Mouse (Mus musculus) gastrocnemius, postnatal 36 days (tissue): ENCODE measurements around the gene Rgs2. TPM values are rescaled to one million over a fixed set of nuclear protein-coding genes. Genes with fewer than 3 reads are reported as not detected.

Source experiments
- DNase-seq, 2 experiments: peaks; one replicate each; pipeline ENCODE4 v3.0.0; 2022
- intact Hi-C: fragments of 180-260 bp; cut with DNase I; formaldehyde crosslinking; loops from one replicate; pipeline ENCODE4 v1.15.1; 2025
- total RNA-seq, 2 experiments: library from RNA; stranded (reverse); gene quantifications; 2 replicates each; pipeline ENCODE4 v1.2.3; 2021

Rgs2 gene
- total RNA-seq, 2 experiments from 2014 or later, result 6.9 to 7.9 TPM

DNA sequence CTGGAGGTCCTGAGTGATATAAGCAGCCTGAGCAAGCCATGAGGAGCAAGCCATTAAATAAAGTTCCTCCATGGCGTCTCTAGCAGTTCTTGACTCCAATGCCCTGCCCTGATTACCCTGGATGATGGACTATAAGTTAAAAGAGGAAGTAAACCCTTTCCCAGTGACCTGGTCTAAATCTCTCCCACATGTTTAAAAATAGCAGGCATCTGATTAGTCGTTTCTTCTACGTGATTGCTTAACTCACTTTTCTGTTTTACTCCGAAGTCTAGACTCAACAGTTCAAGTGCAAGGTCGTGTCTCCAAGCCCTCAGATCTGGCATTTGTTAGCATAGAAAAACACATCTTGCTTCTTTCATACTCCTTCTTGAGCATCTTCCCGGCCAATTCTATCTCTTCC lies 15.2 kb downstream of the Rgs2 start:
- intact Hi-C loops, result no loop called here
- no peak for DNase-seq

DNA sequence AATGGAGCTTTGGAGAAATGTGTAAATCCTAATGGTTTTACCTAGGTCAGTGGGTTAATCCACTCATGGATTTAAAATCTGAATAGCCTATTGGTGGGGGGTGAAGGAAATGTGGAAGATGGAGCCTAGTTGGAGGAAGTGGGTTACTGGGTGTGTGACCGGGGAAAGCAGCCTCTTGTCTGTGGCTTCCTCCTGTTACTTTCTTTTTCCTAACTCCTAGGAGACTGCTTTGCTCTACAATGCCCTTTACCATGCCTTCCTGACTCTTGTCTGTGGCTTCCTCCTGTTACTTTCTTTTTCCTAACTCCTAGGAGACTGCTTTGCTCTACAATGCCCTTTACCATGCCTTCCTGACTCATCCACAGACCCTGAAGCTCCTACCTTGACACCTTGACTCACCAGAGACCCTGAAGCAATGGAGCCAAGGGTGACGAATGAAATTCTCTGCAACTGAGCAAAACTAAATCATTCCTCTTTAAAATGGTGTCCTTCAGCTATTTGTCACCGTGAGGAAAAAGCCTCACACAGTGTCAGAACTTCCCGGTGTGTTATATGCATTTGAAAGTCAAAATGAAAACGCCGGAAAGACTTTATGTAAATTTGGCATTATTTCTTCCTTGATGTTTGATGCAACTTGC lies 18.9 kb downstream of the Rgs2 start:
- DNase-seq, result no peak
- intact Hi-C loops, result no loop called here

DNA sequence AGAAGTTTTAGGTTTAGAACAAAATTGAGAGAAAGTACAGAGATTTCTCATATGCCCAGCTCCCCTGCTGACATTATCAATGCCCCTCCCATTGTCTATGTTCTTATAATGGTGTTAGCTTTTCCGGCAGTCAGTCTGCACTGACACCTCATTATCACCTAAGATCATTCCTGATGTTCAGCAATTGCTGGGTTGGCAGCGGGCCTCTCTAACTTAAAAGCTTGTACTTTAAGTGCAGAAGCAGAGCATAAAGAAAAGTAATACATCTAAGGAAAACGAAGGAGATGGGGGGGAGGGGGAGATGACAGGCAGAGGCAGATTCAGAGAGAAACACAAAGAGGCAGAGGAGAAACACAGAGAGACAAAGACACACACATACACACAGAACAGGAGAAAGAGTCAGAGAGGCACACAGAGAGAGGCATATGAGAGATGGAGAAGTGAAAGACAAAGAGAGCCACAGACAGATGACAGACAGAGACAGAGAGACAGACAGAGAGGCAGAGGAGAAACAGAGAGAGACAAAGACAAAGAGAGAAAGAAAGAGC lies 21.1 kb downstream of the Rgs2 start:
- intact Hi-C loops, result no loop called here
- no peak for DNase-seq

DNA sequence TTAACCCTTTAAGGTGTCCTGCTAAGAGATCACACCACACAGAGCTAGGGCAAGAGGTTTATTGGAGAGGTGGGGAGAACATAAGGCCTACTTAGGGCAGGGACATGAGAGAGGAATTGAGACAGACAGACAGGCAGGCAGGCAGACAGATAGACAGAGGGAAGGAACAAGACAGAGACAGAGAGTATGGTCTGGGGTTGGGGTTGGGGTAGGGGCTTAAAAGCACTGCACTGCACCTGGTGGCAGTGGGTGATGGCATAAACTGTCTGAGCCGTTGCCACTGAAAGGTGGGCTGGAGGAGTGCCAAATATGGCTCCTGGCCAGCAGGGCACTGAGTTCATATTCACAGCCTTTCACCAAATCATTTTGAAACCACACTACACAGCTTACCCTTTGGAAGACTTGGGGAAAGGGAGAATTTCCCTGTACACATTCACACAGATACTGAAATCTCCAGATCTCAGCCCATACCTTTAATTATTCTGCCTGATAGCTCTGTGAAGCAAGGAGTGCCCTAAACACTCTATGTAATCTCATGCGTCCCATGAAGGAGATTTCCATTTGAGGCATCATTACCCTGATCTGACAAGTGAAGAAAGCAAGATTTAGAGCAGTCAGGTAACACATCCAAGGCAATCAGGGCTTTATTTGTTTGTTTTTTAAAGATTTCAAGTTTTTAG lies 21.7 kb downstream of the Rgs2 start:
- no peak for DNase-seq
- intact Hi-C loops, result no loop called here

DNA sequence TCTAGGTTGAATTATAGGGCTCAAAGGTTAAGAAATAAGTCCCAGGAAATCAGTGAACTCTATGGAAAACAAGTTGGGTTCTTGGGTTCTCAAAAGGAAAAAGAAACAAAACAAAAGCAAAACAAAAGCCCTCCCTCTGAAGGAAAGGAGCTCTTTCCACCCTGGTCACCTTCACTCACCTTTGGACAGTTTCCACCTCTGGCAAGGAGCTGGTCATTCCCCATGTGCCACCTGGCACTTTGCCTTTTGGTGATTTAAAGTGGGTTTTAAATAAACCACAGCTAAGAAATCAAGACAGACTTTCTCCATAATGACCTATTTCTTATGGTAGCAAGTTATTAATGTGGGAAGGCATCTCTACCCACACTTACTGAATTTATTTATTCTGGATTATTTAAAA lies 23.1 kb downstream of the Rgs2 start:
- intact Hi-C loops, result no loop called here
- DNase-seq, result no peak

DNA sequence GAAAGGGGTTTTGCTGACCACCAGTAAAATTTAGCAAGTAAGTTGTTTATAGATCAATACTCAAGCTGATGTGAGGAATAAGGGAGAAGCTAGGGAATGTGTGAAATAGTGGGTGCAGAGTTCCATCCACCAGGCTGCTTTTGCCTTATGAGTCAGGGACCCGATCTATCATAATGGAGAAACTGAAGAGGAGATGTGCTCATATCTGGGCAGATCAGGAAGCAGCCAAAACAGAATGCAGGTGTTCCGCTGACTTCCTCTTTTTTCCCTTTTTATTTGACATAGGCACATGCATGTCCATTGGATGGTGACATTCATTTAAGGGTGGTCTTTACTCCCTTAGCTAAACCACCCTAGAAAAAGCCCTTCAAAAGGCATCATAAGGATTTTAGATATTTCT lies 29.3 kb downstream of the Rgs2 start:
- no peak for DNase-seq
- intact Hi-C loops, result no loop called here

DNA sequence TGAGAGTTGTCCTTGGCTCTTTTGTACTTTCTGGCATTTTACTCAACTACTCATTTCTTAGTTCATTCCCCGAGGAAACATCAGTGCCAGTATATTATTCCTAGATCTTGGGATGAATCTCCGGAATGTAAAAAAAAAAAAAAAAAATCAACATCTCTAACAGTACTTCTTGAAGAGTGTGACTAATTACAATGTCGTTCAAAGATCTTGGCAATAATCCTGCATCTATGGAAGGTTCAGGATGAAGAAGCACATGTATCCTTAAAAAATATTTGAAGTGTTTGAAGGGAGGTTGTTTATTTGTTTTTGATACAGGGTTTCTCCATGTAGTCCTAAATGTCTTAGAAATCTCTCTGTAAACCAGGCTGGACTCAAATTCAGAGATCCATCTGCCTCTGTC lies 41.7 kb downstream of the Rgs2 start:
- no peak for DNase-seq
- intact Hi-C loops, result no loop called here

DNA sequence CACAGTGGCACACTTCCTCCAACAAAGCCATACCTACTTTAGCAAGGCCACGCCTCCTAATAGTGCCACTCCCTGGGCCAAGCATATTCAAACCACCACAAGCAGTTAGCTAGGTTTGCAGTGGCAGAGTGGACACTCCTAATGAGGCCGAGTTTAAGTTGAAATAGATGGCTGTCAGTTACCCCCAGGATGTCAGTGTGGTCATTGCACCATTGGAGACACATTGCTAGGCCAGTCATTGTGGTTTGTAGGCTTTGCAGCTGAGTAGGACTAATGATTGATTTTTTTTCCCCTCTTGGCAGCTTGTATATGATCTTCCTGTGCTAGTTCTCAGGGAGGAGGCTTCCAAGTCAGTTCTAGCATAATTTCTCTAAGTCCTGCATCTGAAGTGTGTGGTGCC lies 43.6 kb downstream of the Rgs2 start:
- intact Hi-C loops, result no loop called here
- DNase-seq, result no peak

DNA sequence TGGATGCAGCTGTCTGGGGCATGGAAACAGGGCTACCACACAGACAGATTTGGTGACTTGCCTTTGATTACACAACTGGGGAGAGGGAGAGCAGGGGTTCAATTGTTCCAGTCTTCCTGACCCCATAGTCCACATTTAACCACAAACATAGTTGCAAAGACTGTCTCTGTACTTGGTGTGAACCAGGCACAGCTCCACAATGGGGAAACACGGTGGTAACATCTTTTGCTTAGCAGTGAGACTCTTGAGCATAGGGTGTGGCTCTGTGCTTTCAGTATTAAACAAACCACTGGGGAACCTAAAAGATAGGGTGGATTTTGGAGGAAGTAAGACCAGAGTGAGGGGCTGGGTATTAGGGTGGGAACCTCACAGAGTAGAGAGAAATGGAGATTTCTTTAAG lies 47.9 kb downstream of the Rgs2 start:
- DNase-seq, result no peak
- intact Hi-C loops, result no loop called here

DNA sequence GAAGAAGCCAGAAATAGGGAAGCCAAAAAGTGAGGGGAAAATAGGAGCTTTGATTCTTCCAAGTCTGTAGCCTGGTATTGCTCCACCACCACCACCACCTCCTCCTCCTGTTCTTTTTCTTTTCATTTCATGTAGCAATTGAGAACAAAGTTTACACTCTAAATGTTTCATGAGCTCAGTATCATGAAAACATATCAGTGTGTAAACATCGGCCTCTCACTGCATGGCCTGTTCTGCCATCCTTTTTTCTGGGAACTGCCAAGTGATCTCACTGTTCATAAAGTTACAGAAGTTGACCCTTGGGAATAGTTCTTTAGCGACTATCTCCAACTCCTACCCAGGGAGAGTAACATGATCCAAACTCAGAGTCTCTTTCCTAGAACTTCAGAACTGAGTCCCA lies 51.1 kb downstream of the Rgs2 start:
- intact Hi-C loops, result no loop called here
- DNase-seq, result no peak

Other genes starting within 250 kb of the Rgs2 start
- gene Trove2, start 227.1 kb downstream of the Rgs2 start, total RNA-seq, result 1 to 10 TPM; 2.2 to 2.8 TPM
- gene Uchl5, start 226.9 kb downstream of the Rgs2 start, total RNA-seq, result 10 to 100 TPM; 24.8 to 25.1 TPM
- gene Rgs13, start 173.2 kb upstream of the Rgs2 start, total RNA-seq, result not detected
- gene Rgs1, start 245.1 kb upstream of the Rgs2 start, total RNA-seq, result not detected